In genomic region chr19:61226401-61226927, GRCm38 (mm10) we compare ENCODE assay signal across 8 mouse cellular contexts. TPM values are rescaled to one million over a fixed set of nuclear protein-coding genes. Genes with fewer than 3 reads are reported as not detected.
DNase-seq lines count a peak whose midpoint lies in the region; ATAC-seq and TF ChIP-seq lines count a peak whose summit lies in the region.

No protein-coding gene starts in this region.

- TF ChIP-seq POLR2A in limb, embryonic 14.5 days (IDR thresholded peaks at IDR 0.05; ENCODE audit: borderline replicate concordance, extremely low read depth, insufficient read depth, insufficient read length), result no peak
- no peak for TF ChIP-seq POLR2A in spleen, adult 2 months (IDR thresholded peaks at IDR 0.05; ENCODE audit: low read depth, low read length)

- ATAC-seq in frontal cortex, adult (ENCODE audit: low TSS enrichment), result peak; percentile 62
- ATAC-seq in common myeloid progenitor, adult 5-6 weeks (replicated peaks; ENCODE audit: low read depth, poor library complexity, severe bottlenecking), result peak; percentile 11
- peak; percentile 61 for ATAC-seq in limb, embryonic 14.5 days (ENCODE audit: low FRiP score, low read depth)
- peak; percentile 27 for ATAC-seq in midbrain, embryonic 13.5 days

- H3K4me1 ChIP-seq in limb, embryonic 14.5 days (ENCODE audit: control insufficient read depth, insufficient read depth, low read length), result no peaks in the 10 kb centered on the region
- no peaks in the 10 kb centered on the region for H3K4me1 ChIP-seq in midbrain, embryonic 13.5 days (replicated peaks)
- H3K4me1 ChIP-seq in spleen, adult 2 months (ENCODE audit: control insufficient read depth, insufficient read depth, insufficient read length), result peaks cover 8% of the 10 kb centered on the region; the same call in 1 of the 2 replicates

- no peaks in the 10 kb centered on the region for H3K9me3 ChIP-seq in limb, embryonic 14.5 days (ENCODE audit: control insufficient read depth, low read length)
- no peaks in the 10 kb centered on the region for H3K9me3 ChIP-seq in midbrain, embryonic 13.5 days

- no peak for TF ChIP-seq CTCF in spleen, adult 2 months (IDR thresholded peaks at IDR 0.05; ENCODE audit: extremely low read depth, insufficient read depth, insufficient read length, insufficient replicate concordance)

- 3% methylated on average over 41 of the region's 71 CpGs for WGBS in limb, embryonic 14.5 days
- 4% methylated on average over 71 of the region's 71 CpGs for WGBS in midbrain, embryonic 13.5 days
- 1% methylated on average over 71 of the region's 71 CpGs for WGBS in spleen, adult 2 months

- no peaks in the 10 kb centered on the region for H3K27me3 ChIP-seq in limb, embryonic 14.5 days (ENCODE audit: control insufficient read depth, insufficient read depth, low read length)
- no peaks in the 10 kb centered on the region for H3K27me3 ChIP-seq in midbrain, embryonic 13.5 days
- H3K27me3 ChIP-seq in spleen, adult 2 months (ENCODE audit: control insufficient read depth, insufficient read depth, low read length), result no peaks in the 10 kb centered on the region

- no peaks in the 10 kb centered on the region for H3K36me3 ChIP-seq in limb, embryonic 14.5 days (ENCODE audit: control insufficient read depth, insufficient read depth, low read length)
- no peaks in the 10 kb centered on the region for H3K36me3 ChIP-seq in midbrain, embryonic 13.5 days
- H3K36me3 ChIP-seq in spleen, adult 2 months (ENCODE audit: control insufficient read depth, insufficient read depth, low read length), result no peaks in the 10 kb centered on the region

- H3K4me3 ChIP-seq in limb, embryonic 14.5 days (replicated peaks; ENCODE audit: low read length), result peak overlapping the region; percentile 59
- peak overlapping the region; percentile 58 for H3K4me3 ChIP-seq in midbrain, embryonic 13.5 days (replicated peaks)
- peak overlapping the region; percentile 66 for H3K4me3 ChIP-seq in spleen, adult 2 months (ENCODE audit: extremely low read depth, insufficient read depth, insufficient read length)

- H3K27ac ChIP-seq in limb, embryonic 14.5 days (replicated peaks; ENCODE audit: low read depth, low read length), result peak overlapping the region; percentile 91
- peak overlapping the region; percentile 88 for H3K27ac ChIP-seq in midbrain, embryonic 13.5 days
- H3K27ac ChIP-seq in spleen, adult 2 months (ENCODE audit: insufficient read depth, low read length), result peak overlapping the region; percentile 78

- no peak for DNase-seq in frontal cortex, postnatal 14 days (ENCODE audit: low spot score in 2 of 2)
- DNase-seq in gastrocnemius, postnatal 4 days (ENCODE audit: low spot score in 2 of 2), result peak; percentile 50 to 75
- peak; percentile 62 for DNase-seq in kidney, adult 18-20 months
- peak; percentile 79 for DNase-seq in limb, embryonic 14.5 days (ENCODE audit: low spot score)
- peak; percentile 67 to 76 for DNase-seq in spleen, adult 2 months (ENCODE audit: low read depth in 1 of 2, low spot score in 2 of 2)

- H3K9ac ChIP-seq in limb, embryonic 14.5 days (ENCODE audit: low read depth, low read length, severe bottlenecking), result peak overlapping the region; percentile 49
- H3K9ac ChIP-seq in midbrain, embryonic 13.5 days (replicated peaks), result 0 out of 2 replicates have a peak overlapping the region, but pooled peaks have one; percentile 39

- peak overlapping the region; percentile 63 for H3K4me2 ChIP-seq in limb, embryonic 14.5 days (replicated peaks; ENCODE audit: low read depth, low read length, severe bottlenecking)
- H3K4me2 ChIP-seq in midbrain, embryonic 13.5 days (replicated peaks), result peak overlapping the region; percentile 58

RNA-seq across cellular contexts. Expression of gene Csf2ra, which starts 1.8 kb away (rescaled TPM):
- 13.9 and 23.8 TPM in 2 replicates for total RNA-seq in common myeloid progenitor, adult 5-6 weeks (2017)
- total RNA-seq in gastrocnemius, postnatal 4 days (2021), result 1 to 10 TPM; 6.2 to 8.7 TPM
- 181 and 228 TPM in 2 replicates for polyA plus RNA-seq in limb, embryonic 14.5 days (2012; rRNA removed)
- 24.1 and 30.1 TPM in 2 replicates for polyA plus RNA-seq in limb, embryonic 14.5 days (2014; fragmentation: Nextera tagmentation; extraction: Ambion mirVana)
- polyA plus RNA-seq in midbrain, embryonic 13.5 days (2015; fragmentation: Nextera tagmentation; extraction: Ambion mirVana), result 38.3 and 41.5 TPM in 2 replicates
- 419 and 523 TPM in 2 replicates for polyA plus RNA-seq in spleen, adult 2 months (2012; rRNA removed)

RNA-seq across cellular contexts. Expression of gene Gm6020, which starts 42.8 kb away (rescaled TPM):
- not detected in 2 replicates for total RNA-seq in common myeloid progenitor, adult 5-6 weeks (2017)
- total RNA-seq in gastrocnemius, postnatal 4 days (2021), result not detected
- polyA plus RNA-seq in limb, embryonic 14.5 days (2012; rRNA removed), result not detected in 2 replicates
- not detected in 2 replicates for polyA plus RNA-seq in limb, embryonic 14.5 days (2014; fragmentation: Nextera tagmentation; extraction: Ambion mirVana)
- polyA plus RNA-seq in midbrain, embryonic 13.5 days (2015; fragmentation: Nextera tagmentation; extraction: Ambion mirVana), result not detected in 2 replicates
- polyA plus RNA-seq in spleen, adult 2 months (2012; rRNA removed), result not detected in 2 replicates

RNA-seq across cellular contexts. Expression of gene Gm7102, which starts 50.4 kb away (rescaled TPM):
- 0.09 TPM in 1 of 2 replicates, not detected in the other for total RNA-seq in common myeloid progenitor, adult 5-6 weeks (2017)
- total RNA-seq in gastrocnemius, postnatal 4 days (2021), result not detected
- 0.06 and 0.08 TPM in 2 replicates for polyA plus RNA-seq in limb, embryonic 14.5 days (2012; rRNA removed)
- polyA plus RNA-seq in limb, embryonic 14.5 days (2014; fragmentation: Nextera tagmentation; extraction: Ambion mirVana), result 0.14 TPM in 1 of 2 replicates, not detected in the other
- polyA plus RNA-seq in midbrain, embryonic 13.5 days (2015; fragmentation: Nextera tagmentation; extraction: Ambion mirVana), result 0.13 TPM in 1 of 2 replicates, not detected in the other
- not detected in 2 replicates for polyA plus RNA-seq in spleen, adult 2 months (2012; rRNA removed)

Comparison
In these comparisons a context has a peak if more than half of its experiments do, and no peak if none do; other contexts are left out.
1. ATAC-seq: peak in every context shown above with its lines; median percentile 62 in frontal cortex, adult; 61 in limb, embryonic 14.5 days; 27 in midbrain, embryonic 13.5 days; 11 in common myeloid progenitor, adult 5-6 weeks.
2. DNase-seq: peak in gastrocnemius, postnatal 4 days (2 of 2), kidney, adult 18-20 months (single experiment), limb, embryonic 14.5 days (single experiment) and spleen, adult 2 months (2 of 2); none in frontal cortex, postnatal 14 days (0 of 2).
3. Peak in every context shown above with its lines, with median percentiles within 50 percentile points of each other: H3K27ac ChIP-seq and H3K4me3 ChIP-seq.